Mouse (Mus musculus): ENCODE data around the gene Armcx3. TPM values are rescaled to one million over a fixed set of nuclear protein-coding genes. Genes with fewer than 3 reads are reported as not detected.
A peak's percentile ranks its signal among the peaks of the same experiment; 100 is the strongest.
"Not testable (repeated sequence)": the region's sequence is repeated elsewhere in the genome, so short reads cannot be mapped to it uniquely, and the experiment has no call there.

The Armcx3 gene
- polyA plus RNA-seq (2015; fragmentation: Nextera tagmentation; extraction: Ambion mirVana) = 73.3 and 80.0 TPM in 2 replicates

- peaks cover 7% of the 10 kb centered on the region for H3K4me1 ChIP-seq (replicated peaks)
- WGBS = 21% methylated on average over 46 of the region's 46 CpGs
- ATAC-seq (ENCODE audit: low read depth) = peak; percentile 93
- H3K36me3 ChIP-seq = no peaks in the 10 kb centered on the region
- H3K9ac ChIP-seq = peak within 1 kb of the TSS; percentile 74
- H3K9me3 ChIP-seq = no peaks in the 10 kb centered on the region
- peak within 1 kb of the TSS; percentile 55 for H3K4me3 ChIP-seq
- H3K27ac ChIP-seq (replicated peaks) = peak within 1 kb of the TSS; percentile 74
- H3K27me3 ChIP-seq = peaks cover 19% of the 10 kb centered on the region
- peak within 1 kb of the TSS; percentile 57 for H3K4me2 ChIP-seq
Observed at GRCm38 (mm10) chrX:134756434-134757292, at the start of gene Armcx3. TSS of gene Armcx3 (plus strand) at chrX:134756595.

GRCm38 (mm10) chrX:134716863-134717262 lies 39.5 kb upstream of the Armcx3 start:
- no peak overlapping the region for H3K9ac ChIP-seq
- no peaks in the 10 kb centered on the region for H3K9me3 ChIP-seq
- peaks cover 15% of the 10 kb centered on the region for H3K36me3 ChIP-seq
- H3K27me3 ChIP-seq = no peaks in the 10 kb centered on the region
- H3K4me2 ChIP-seq = no peak overlapping the region
- WGBS = 35% methylated on average over 2 of the region's 3 CpGs
- 0 out of 2 replicates have a peak overlapping the region, but pooled peaks have one; percentile 28 for H3K27ac ChIP-seq (replicated peaks)
- H3K4me3 ChIP-seq = no peak overlapping the region
- peaks cover 6% of the 10 kb centered on the region; the same call in 1 of the 2 replicates for H3K4me1 ChIP-seq (replicated peaks)
- ATAC-seq (ENCODE audit: low read depth) = no peak

GRCm38 (mm10) chrX:134717752-134718308 lies 38.6 kb upstream of the Armcx3 start, which contains the start of gene Armcx1:
TSS of gene Armcx1 (plus strand) at chrX:134717963.
- peak; percentile 96 for ATAC-seq (ENCODE audit: low read depth)
- Histone ChIP-seq H3K36me3 (peaks cover 15% of the 10 kb centered on the region), H3K27ac (replicated peaks) (peak within 1 kb of the TSS; percentile 96), H3K9me3 (no peaks in the 10 kb centered on the region), H3K4me3 (peak within 1 kb of the TSS; percentile 51), H3K4me2 (peak within 1 kb of the TSS; percentile 60), H3K27me3 (no peaks in the 10 kb centered on the region), H3K9ac (peak within 1 kb of the TSS; percentile 82), H3K4me1 (replicated peaks) (peaks cover 6% of the 10 kb centered on the region; the same call in 1 of the 2 replicates)
- WGBS = 10% methylated on average over 16 of the region's 16 CpGs

- Histone ChIP-seq H3K4me1 (replicated peaks) (peaks cover 6% of the 10 kb centered on the region; the same call in 1 of the 2 replicates), H3K4me3 (peak overlapping the region; percentile 51), H3K27me3 (no peaks in the 10 kb centered on the region), H3K9me3 (no peaks in the 10 kb centered on the region), H3K27ac (replicated peaks) (peak overlapping the region; percentile 96), H3K9ac (peak overlapping the region; percentile 82), H3K4me2 (peak overlapping the region; percentile 60), H3K36me3 (peaks cover 15% of the 10 kb centered on the region)
- ATAC-seq (ENCODE audit: low read depth) = peak; percentile 90
- 20% methylated on average over 14 of the region's 14 CpGs for WGBS
Observed at GRCm38 (mm10) chrX:134718524-134718923, 37.9 kb upstream of the Armcx3 start.

- H3K9ac ChIP-seq; H3K27ac ChIP-seq (replicated peaks); H3K4me3 ChIP-seq; H3K27me3 ChIP-seq; H3K4me1 ChIP-seq (replicated peaks); H3K4me2 ChIP-seq; ATAC-seq (ENCODE audit: low read depth); H3K9me3 ChIP-seq: not testable (repeated sequence)
- 61% methylated on average over 1 of the region's 2 CpGs for WGBS
- peaks cover 15% of the 10 kb centered on the region for H3K36me3 ChIP-seq
Observed at GRCm38 (mm10) chrX:134723762-134724161, 32.6 kb upstream of the Armcx3 start.

GRCm38 (mm10) chrX:134729778-134730177 lies 26.6 kb upstream of the Armcx3 start:
- no peak overlapping the region for H3K4me3 ChIP-seq
- WGBS = 57% methylated on average over 4 of the region's 4 CpGs
- no peak for ATAC-seq (ENCODE audit: low read depth)

GRCm38 (mm10) chrX:134737796-134738195 lies 18.6 kb upstream of the Armcx3 start:
- no peaks in the 10 kb centered on the region for H3K36me3 ChIP-seq
- H3K27me3 ChIP-seq = peaks cover 33% of the 10 kb centered on the region
- no peak for ATAC-seq (ENCODE audit: low read depth)
- no peaks in the 10 kb centered on the region for H3K9me3 ChIP-seq
- no peak overlapping the region for H3K27ac ChIP-seq (replicated peaks)
- no peak overlapping the region for H3K4me3 ChIP-seq
- H3K4me1 ChIP-seq (replicated peaks) = no peaks in the 10 kb centered on the region
- no peak overlapping the region for H3K9ac ChIP-seq
- WGBS = 90% methylated on average over 1 of the region's 1 CpGs
- no peak overlapping the region for H3K4me2 ChIP-seq

More at GRCm38 (mm10) chrX:134729778-134730177, 26.6 kb upstream of the Armcx3 start:
- Histone ChIP-seq H3K4me2 (no peak overlapping the region), H3K27ac (replicated peaks) (no peak overlapping the region), H3K9me3 (no peaks in the 10 kb centered on the region), H3K36me3 (no peaks in the 10 kb centered on the region), H3K9ac (no peak overlapping the region), H3K4me1 (replicated peaks) (no peaks in the 10 kb centered on the region), H3K27me3 (peaks cover 28% of the 10 kb centered on the region)

- Histone ChIP-seq H3K27ac (replicated peaks) (no peak overlapping the region), H3K9ac (no peak overlapping the region), H3K4me1 (replicated peaks) (no peaks in the 10 kb centered on the region), H3K9me3 (no peaks in the 10 kb centered on the region), H3K36me3 (no peaks in the 10 kb centered on the region), H3K4me2 (no peak overlapping the region), H3K4me3 (no peak overlapping the region), H3K27me3 (peaks cover 31% of the 10 kb centered on the region)
- 72% methylated on average over 4 of the region's 4 CpGs for WGBS
- ATAC-seq (ENCODE audit: low read depth) = no peak
Observed at GRCm38 (mm10) chrX:134739160-134739559, 17.2 kb upstream of the Armcx3 start.

- 80% methylated on average over 5 of the region's 5 CpGs for WGBS
- no peak for ATAC-seq (ENCODE audit: low read depth)
- H3K4me1 ChIP-seq (replicated peaks) = no peaks in the 10 kb centered on the region
Observed at GRCm38 (mm10) chrX:134741862-134742261, 14.5 kb upstream of the Armcx3 start.

GRCm38 (mm10) chrX:134746459-134746858 lies 9.9 kb upstream of the Armcx3 start:
- no peak for ATAC-seq (ENCODE audit: low read depth)
- Histone ChIP-seq H3K9ac (no peak overlapping the region), H3K9me3 (no peaks in the 10 kb centered on the region), H3K4me2 (no peak overlapping the region), H3K4me1 (replicated peaks) (peaks cover 8% of the 10 kb centered on the region), H3K4me3 (no peak overlapping the region), H3K36me3 (no peaks in the 10 kb centered on the region), H3K27ac (replicated peaks) (no peak overlapping the region), H3K27me3 (peaks cover 23% of the 10 kb centered on the region)
- 30% methylated on average over 5 of the region's 5 CpGs for WGBS

More at GRCm38 (mm10) chrX:134741862-134742261, 14.5 kb upstream of the Armcx3 start:
- no peak overlapping the region for H3K27ac ChIP-seq (replicated peaks)
- H3K9me3 ChIP-seq = no peaks in the 10 kb centered on the region
- H3K9ac ChIP-seq = no peak overlapping the region
- no peak overlapping the region for H3K4me3 ChIP-seq
- H3K4me2 ChIP-seq = no peak overlapping the region
- peaks cover 21% of the 10 kb centered on the region for H3K27me3 ChIP-seq
- H3K36me3 ChIP-seq = no peaks in the 10 kb centered on the region

GRCm38 (mm10) chrX:134750764-134751592 lies 5.4 kb upstream of the Armcx3 start, which contains the start of gene Armcx6:
TSS of gene Armcx6 (minus strand) at chrX:134751417.
- Histone ChIP-seq H3K9ac (peak within 1 kb of the TSS; percentile 77), H3K4me2 (peak within 1 kb of the TSS; percentile 63)

More at GRCm38 (mm10) chrX:134750764-134751592, 5.4 kb upstream of the Armcx3 start, which contains the start of gene Armcx6:
- Histone ChIP-seq H3K4me1 (replicated peaks) (peaks cover 8% of the 10 kb centered on the region), H3K36me3 (no peaks in the 10 kb centered on the region), H3K27ac (replicated peaks) (peak within 1 kb of the TSS; percentile 79), H3K27me3 (peaks cover 32% of the 10 kb centered on the region), H3K4me3 (peak within 1 kb of the TSS; percentile 51), H3K9me3 (no peaks in the 10 kb centered on the region)
- peak; percentile 95 for ATAC-seq (ENCODE audit: low read depth)
- WGBS = 21% methylated on average over 36 of the region's 36 CpGs

All from neural tube, embryonic 13.5 days (tissue).